Comparison of ENCODE assay signal across 7 mouse cellular contexts in genomic region chr2:154543567-154544347, GRCm38 (mm10). TPM values are rescaled to one million over a fixed set of nuclear protein-coding genes. Genes with fewer than 3 reads are reported as not detected.
DNase-seq lines count a peak whose midpoint lies in the region; ATAC-seq lines count a peak whose summit lies in the region.

No protein-coding gene starts in this region.

- no peak for ATAC-seq in megakaryocyte progenitor cell, adult 5-6 weeks (replicated peaks; ENCODE audit: poor library complexity)

- DNase-seq in Muller cell, postnatal 12 days (ENCODE audit: inconsistent ontology term): peak; percentile 95
- DNase-seq in adrenal gland, postnatal 25 days: peak; percentile 56
- peak; percentile 68 to 84 for DNase-seq in frontal cortex, postnatal 10 days (ENCODE audit: low spot score in 2 of 2)
- peak; percentile 51 to 81 for DNase-seq in layer of hippocampus, adult 18-20 months (ENCODE audit: low spot score in 2 of 2)
- DNase-seq in right cerebral cortex, postnatal 14 days: peak; percentile 50
- DNase-seq in thymus, postnatal 10 days (ENCODE audit: low spot score in 2 of 2): no peak

RNA-seq across cellular contexts. Expression of gene 1700003F12Rik, which starts 3.1 kb away (rescaled TPM):
- total RNA-seq in adrenal gland, postnatal 25 days (2021): not detected in 2 replicates
- under 1 TPM in 1 of 2 experiments, not detected in 1; 0.47 TPM for total RNA-seq in layer of hippocampus, adult 18-20 months (2021)
- total RNA-seq in megakaryocyte progenitor cell, adult 5-6 weeks (2015): not detected in 2 replicates
- not detected in 2 replicates for total RNA-seq in megakaryocyte progenitor cell, adult 5-6 weeks (2017)

RNA-seq across cellular contexts. Expression of gene Actl10, which starts 7.8 kb away (rescaled TPM):
- 0.21 TPM in 1 of 2 replicates, not detected in the other for total RNA-seq in adrenal gland, postnatal 25 days (2021)
- total RNA-seq in layer of hippocampus, adult 18-20 months (2021): not detected
- not detected in 2 replicates for total RNA-seq in megakaryocyte progenitor cell, adult 5-6 weeks (2015)
- total RNA-seq in megakaryocyte progenitor cell, adult 5-6 weeks (2017): 0.27 TPM in 1 of 2 replicates, not detected in the other

RNA-seq across cellular contexts. Expression of gene Necab3, which starts 14.9 kb away (rescaled TPM):
- 2.0 and 2.1 TPM in 2 replicates for total RNA-seq in adrenal gland, postnatal 25 days (2021)
- 10 to 100 TPM; 20.9 to 26.5 TPM for total RNA-seq in layer of hippocampus, adult 18-20 months (2021)
- 1.4 and 3.9 TPM in 2 replicates for total RNA-seq in megakaryocyte progenitor cell, adult 5-6 weeks (2015)
- 1.3 and 1.7 TPM in 2 replicates for total RNA-seq in megakaryocyte progenitor cell, adult 5-6 weeks (2017)

RNA-seq across cellular contexts. Expression of gene E2f1, which starts 25.9 kb away (rescaled TPM):
- total RNA-seq in adrenal gland, postnatal 25 days (2021): 11.2 and 13.2 TPM in 2 replicates
- total RNA-seq in layer of hippocampus, adult 18-20 months (2021): 1 to 10 TPM; 4.4 to 4.7 TPM
- total RNA-seq in megakaryocyte progenitor cell, adult 5-6 weeks (2015): 21.2 and 23.7 TPM in 2 replicates
- 14.1 and 14.2 TPM in 2 replicates for total RNA-seq in megakaryocyte progenitor cell, adult 5-6 weeks (2017)

RNA-seq across cellular contexts. Expression of gene Pxmp4, which starts 59.8 kb away (rescaled TPM):
- 32.7 and 34.3 TPM in 2 replicates for total RNA-seq in adrenal gland, postnatal 25 days (2021)
- total RNA-seq in layer of hippocampus, adult 18-20 months (2021): 10 to 100 TPM in 1 of 2 experiments, 1 to 10 TPM in 1; 10.0 to 10.8 TPM
- 14.6 and 14.9 TPM in 2 replicates for total RNA-seq in megakaryocyte progenitor cell, adult 5-6 weeks (2015)
- 9.2 and 10.7 TPM in 2 replicates for total RNA-seq in megakaryocyte progenitor cell, adult 5-6 weeks (2017)

Comparison
In these comparisons a context has a peak if more than half of its experiments do, and no peak if none do; other contexts are left out.
1. DNase-seq: peak in Muller cell, postnatal 12 days (single experiment), adrenal gland, postnatal 25 days (single experiment), frontal cortex, postnatal 10 days (2 of 2), layer of hippocampus, adult 18-20 months (2 of 2) and right cerebral cortex, postnatal 14 days (single experiment); none in thymus, postnatal 10 days (0 of 2).